Mouse (Mus musculus) heart, adult 11 months (tissue): ENCODE measurements around the gene Ckb.
"Not testable (repeated sequence)": the region's sequence is repeated elsewhere in the genome, so short reads cannot be mapped to it uniquely, and the experiment has no call there.

Source experiments
- DNase-seq: peaks from one replicate; pipeline ENCODE4 v3.0.0; 2022

The Ckb gene

GRCm38 (mm10) chr12:111667421-111667820, 4.7 kb downstream of the Ckb start:
- peak; percentile 92 for DNase-seq

DNA sequence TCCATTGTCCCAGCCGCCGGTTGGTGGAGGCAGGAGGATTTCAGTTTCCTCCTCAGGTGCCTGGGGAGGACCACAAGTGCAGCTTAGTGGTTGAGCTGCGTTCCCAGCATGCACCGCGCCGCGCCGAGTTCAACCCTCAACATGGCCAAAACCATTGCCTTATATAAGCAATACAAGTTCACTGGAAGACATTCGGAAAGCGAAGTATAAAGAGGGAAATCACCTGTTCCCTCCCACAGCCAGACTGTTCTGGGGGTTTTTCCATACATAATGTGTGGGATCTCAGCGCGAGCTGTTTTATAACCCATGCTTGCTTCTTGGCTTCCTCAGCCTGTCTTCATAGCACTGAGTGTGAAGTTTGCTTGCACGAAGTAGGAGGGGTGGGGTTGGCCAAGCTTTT, 5.8 kb downstream of the Ckb start:
- peak; percentile 90 for DNase-seq

- DNase-seq, result peak; percentile 94
Measured at GRCm38 (mm10) chr12:111665041-111665880, 6.9 kb downstream of the Ckb start.

DNA sequence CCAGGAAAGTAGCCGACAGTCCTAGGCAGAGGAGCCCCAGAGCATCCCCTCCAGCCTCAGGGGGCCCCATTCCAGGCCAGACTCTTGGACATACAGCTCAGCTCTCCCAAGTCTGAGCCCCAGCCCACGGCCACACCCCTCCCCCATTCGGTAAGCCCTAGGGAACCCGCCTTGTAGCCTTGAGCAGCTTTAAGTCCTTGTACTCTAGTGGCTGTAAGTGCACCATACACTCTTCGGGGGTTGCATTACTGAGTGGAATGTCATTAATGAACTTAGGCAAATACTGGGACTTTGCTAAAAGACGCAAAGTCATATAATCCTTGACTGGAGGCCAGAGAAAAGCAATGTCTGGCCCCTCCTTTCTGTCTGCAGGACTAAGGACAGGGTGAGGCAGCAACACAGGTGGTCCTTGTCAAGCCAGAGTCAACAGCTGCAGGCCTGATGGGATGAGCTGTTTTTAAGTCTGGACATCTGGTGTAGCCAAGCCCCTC, 7.9 kb downstream of the Ckb start:
- peak; percentile 98 for DNase-seq

DNA sequence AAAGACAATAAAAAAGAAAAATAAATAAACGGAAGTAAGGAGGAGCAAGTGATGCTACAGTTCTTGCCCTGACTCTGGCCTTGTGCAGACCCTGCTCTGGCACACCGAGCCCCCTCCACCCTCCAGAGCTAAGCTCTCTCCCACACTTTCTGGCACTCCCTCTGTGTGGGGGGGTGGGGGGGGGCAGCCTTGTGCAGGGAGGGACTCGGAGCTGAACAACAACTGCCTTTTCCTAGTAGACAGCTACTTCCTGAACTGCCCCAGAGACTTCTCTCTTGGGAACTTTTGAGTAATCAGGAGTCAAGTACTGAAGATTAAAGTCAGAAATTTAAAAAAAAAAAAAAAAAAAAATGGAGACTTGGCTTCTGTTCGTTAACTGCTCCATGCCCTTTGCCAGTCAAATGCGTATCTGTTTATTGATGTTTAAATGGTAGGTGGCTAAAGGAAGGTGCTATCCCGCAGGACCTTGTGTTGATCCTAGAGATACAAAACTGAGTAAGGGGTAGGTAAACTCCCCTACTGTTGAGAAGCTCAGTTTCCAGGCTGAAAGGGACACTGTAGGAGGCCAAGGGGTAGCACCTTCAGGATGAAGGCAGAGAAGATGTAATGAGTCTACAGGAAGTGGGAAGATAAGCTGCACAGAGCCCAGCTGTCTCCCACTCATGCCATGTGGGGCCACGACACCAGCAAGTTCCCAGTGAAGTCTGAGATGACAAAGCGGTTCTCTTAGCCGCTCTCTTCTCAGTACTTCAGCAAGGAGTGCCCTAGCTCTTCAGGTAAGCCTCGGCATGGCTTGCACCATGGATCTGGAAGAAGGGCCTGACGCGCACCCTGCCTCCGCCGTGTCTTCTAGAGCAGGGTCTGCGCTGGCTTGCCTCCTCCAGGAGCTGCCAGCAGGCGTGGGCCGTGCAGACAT, 8.7 kb downstream of the Ckb start:
- DNase-seq, result peak; percentile 94

GRCm38 (mm10) chr12:111661554-111661953, 10.6 kb downstream of the Ckb start:
- DNase-seq, result not testable (repeated sequence)

- DNase-seq, result no peak
Measured at GRCm38 (mm10) chr12:111660628-111661027, 11.5 kb downstream of the Ckb start.

GRCm38 (mm10) chr12:111659331-111659730, 12.8 kb downstream of the Ckb start:
- DNase-seq, result no peak

DNA sequence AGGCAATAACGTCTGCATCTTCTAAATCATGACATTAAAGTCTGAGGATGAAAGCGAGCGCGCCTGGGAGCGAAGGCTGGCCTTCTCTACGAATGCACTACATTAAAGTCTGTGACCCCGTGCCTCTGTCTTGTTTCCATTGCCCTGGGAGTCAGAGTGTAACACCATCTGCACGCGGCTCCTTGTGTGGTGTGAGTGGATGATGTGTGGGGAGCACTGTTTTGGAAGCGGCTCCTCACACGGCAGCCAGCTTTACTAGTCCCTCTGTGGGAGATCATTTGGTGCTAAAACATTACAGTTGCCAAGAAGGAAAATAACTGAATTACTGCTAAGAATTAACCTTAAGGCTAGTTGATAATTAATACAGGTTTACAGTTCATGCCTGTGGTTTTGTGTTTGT, 16.4 kb downstream of the Ckb start:
- DNase-seq, result no peak

DNA sequence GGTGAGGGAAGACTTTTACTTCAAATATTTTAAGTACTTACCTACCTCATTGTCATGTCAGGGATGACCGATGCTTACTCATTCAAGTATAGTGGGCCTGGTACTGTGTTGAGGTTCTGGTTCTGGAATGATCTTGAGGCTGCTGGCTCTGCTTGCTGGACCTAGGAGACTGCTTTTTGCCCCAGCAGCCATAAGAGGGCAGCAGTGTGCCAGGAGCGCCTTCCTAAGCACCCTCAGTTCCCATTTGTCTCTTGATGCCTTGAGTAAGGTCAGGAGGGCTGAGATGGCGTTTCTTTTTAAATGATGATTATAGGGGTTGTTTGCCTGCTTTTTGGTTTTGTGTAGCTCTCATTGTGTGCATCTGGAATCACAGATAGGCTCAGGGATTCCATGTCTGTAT, 18.7 kb downstream of the Ckb start:
- DNase-seq, result peak; percentile 95

DNA sequence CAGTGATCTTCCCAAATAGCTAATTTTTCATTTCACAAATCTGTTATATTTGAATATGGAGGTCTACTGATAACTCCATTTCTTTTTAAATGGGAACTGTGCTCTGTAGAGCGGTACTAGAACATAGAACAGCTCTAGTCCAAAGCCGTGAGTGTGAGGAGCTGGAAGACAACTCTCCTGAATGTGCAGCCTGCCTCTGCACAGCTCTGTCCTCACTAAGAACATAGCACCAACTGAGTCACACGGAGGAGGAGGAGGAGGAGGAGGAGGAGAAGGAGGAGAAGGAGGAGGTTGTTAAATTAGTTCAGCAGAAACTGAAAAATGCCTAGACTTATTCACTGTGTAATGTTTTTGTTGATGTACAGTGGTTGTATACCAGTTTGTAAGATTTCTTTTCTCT, 19.2 kb downstream of the Ckb start:
- DNase-seq, result no peak

DNA sequence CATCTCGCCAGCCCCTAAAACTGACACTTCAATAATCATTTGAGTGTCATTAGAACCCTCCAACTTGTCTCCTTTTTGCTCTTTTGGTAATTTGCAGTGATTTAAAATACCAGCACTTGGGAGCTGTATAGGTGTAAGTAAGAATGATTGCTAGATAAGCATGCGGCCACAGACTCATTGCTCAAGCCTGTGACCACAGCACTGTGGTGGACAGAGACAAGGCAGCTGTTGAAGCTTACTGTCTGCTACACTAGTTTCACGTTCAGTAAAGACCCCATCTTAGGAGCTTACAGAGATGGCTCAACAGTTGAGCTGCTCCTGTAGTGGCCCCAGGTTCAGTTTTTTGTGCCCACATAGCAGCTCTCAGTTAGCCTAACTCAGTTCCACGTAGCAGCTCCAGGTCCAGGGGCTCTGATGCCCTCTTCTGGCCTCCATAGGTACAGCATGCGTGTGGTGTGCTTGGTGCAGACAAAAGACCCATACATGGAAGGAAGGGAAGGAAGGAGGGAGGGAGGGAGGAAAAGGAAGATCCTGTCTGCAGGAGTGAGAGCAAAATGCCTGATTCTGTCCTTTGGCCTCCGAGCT, 24.0 kb downstream of the Ckb start:
- peak; percentile 92 for DNase-seq
